Mouse (Mus musculus): ENCODE measurements around the gene Klhl21. TPM values are rescaled to one million over a fixed set of nuclear protein-coding genes. Genes with fewer than 3 reads are reported as not detected.

Klhl21 gene
- polyA plus RNA-seq (2012; rRNA removed), result 4.7 and 4.8 TPM in 2 replicates

GRCm38 (mm10) chr4:152008622-152009075, at the start of gene Klhl21:
Gene Klhl21 (plus strand): TSS chr4:152008803.

GRCm38 (mm10) chr4:151988342-151989109, 20.1 kb upstream of the Klhl21 start, which contains the start of gene Thap3:
Gene Thap3 (minus strand): TSS chr4:151988997.

GRCm38 (mm10) chr4:151996173-151996950, 12.2 kb upstream of the Klhl21 start, which contains the start of gene Phf13:
Gene Phf13 (minus strand): TSS chr4:151996258.

GRCm38 (mm10) chr4:152027524-152027923, 18.9 kb downstream of the Klhl21 start, which contains the start of gene Zbtb48:
Gene Zbtb48 (minus strand): TSS chr4:152027671.

GRCm38 (mm10) chr4:152038225-152038984, 29.8 kb downstream of the Klhl21 start, which contains the start of gene Tas1r1:
Gene Tas1r1 (minus strand): TSS chr4:152038568.

GRCm38 (mm10) chr4:152038985-152039830, 30.6 kb downstream of the Klhl21 start, which contains the start of gene Nol9:
Gene Nol9 (plus strand): TSS chr4:152039321.

Other genes with a start within 250 kb of the Klhl21 start
- 83.7 and 87.4 TPM in 2 replicates for gene Camta1, start 146.9 kb upstream of the Klhl21 start, polyA plus RNA-seq (2012; rRNA removed)
- 73.1 and 75.2 TPM in 2 replicates for gene Dnajc11, start 75.1 kb upstream of the Klhl21 start, polyA plus RNA-seq (2012; rRNA removed)
- 40.3 and 45.0 TPM in 2 replicates for gene Thap3, start 19.8 kb upstream of the Klhl21 start, polyA plus RNA-seq (2012; rRNA removed)
- 15.2 and 16.2 TPM in 2 replicates for gene Phf13, start 12.5 kb upstream of the Klhl21 start, polyA plus RNA-seq (2012; rRNA removed)
- gene Zbtb48, start 18.9 kb downstream of the Klhl21 start, polyA plus RNA-seq (2012; rRNA removed), result 27.6 and 29.1 TPM in 2 replicates
- 0.45 and 0.56 TPM in 2 replicates for gene Tas1r1, start 29.8 kb downstream of the Klhl21 start, polyA plus RNA-seq (2012; rRNA removed)
- 22.1 and 22.2 TPM in 2 replicates for gene Nol9, start 30.5 kb downstream of the Klhl21 start, polyA plus RNA-seq (2012; rRNA removed)
- 13.2 and 14.8 TPM in 2 replicates for gene Plekhg5, start 63.7 kb downstream of the Klhl21 start, polyA plus RNA-seq (2012; rRNA removed)
- gene Tnfrsf25, start 107.1 kb downstream of the Klhl21 start, polyA plus RNA-seq (2012; rRNA removed), result 3.6 and 4.4 TPM in 2 replicates
- 0.30 and 0.36 TPM in 2 replicates for gene Espn, start 143.6 kb downstream of the Klhl21 start, polyA plus RNA-seq (2012; rRNA removed)
- 0.03 and 0.04 TPM in 2 replicates for gene Hes2, start 150.1 kb downstream of the Klhl21 start, polyA plus RNA-seq (2012; rRNA removed)
- 276 and 301 TPM in 2 replicates for gene Acot7, start 169.3 kb downstream of the Klhl21 start, polyA plus RNA-seq (2012; rRNA removed)